Mouse (Mus musculus) T-helper 17 cell (primary cell): ENCODE measurements at regions not wholly inside any gene's neighbourhood (a gene's known extent, or its start where the extent isn't known, plus 50 kb on each side); places are given as distances from the start of the nearest gene placed in this dataset.

Experiments used
- in situ Hi-C, 2 experiments: fragments of 300-600 bp; cut with MboI, MseI; formaldehyde crosslinking; loops; 1 replicate in 1 of 2; 2 replicates in 1 of 2; pipeline ENCODE4 v1.15.1; 2025; ENCODE audit warnings: high pct_unique_total_duplicates in 2 of 2

DNA sequence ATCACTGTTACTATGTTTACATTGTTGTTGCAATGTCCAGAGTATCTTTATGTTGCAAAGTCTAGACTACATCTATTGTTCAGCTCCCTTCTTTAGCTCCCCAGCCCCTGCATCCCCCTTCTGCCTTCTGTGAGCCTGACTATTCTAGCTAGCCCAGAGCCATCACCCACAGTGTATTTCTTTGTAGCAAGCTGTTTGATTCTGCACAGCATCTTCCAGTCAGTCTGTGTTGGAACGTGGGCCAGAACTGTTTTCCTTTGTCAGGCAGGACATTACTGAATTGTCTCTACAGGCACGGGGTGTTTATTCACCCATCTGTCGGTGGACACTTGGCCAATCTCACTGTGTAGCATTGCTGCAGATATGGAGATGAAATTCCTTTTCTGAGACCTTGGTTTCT lies 295.4 kb upstream of the Trpc7 start:
- in situ Hi-C loops, result no loop called here

DNA sequence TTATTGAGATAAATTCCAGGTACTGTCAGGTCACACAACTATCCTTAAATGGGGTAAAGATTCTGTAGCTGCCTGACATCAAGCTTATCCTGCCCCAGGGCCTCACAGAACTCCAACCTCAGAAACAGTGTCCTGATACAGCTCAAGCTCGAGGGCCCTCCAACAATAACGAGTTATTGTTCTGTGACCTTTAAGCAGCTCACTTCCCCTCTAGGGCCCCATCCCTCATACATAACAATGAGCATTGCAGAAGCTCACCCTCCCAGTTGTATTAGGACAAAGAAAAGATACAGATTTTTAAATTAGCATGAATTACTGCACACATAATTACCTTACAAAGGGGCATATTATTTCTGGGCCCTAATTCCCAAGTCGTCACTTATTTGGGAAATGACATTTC lies 293.5 kb upstream of the Trpc7 start:
- in situ Hi-C loops, result no loop called here

DNA sequence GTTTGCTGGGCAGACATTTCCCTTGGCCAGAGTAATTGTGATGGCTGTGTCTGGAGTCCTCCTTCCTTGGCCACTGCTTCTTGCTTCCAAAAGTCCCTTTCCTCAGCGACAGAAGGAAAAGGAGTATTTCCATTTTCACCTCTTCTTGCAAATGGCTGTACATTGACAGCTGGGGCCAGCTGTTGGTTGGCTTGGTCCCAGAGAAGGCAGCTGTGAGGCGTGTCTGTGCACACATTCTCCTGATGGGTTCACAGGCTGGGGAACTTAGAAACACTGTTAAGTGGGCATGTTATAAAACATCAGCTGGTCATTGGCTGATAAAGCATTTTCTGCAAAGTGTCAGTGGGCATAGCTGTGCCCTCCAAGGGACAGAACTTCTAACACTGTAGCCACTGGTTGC lies 290.4 kb upstream of the Trpc7 start:
- in situ Hi-C loops, result no loop called here

DNA sequence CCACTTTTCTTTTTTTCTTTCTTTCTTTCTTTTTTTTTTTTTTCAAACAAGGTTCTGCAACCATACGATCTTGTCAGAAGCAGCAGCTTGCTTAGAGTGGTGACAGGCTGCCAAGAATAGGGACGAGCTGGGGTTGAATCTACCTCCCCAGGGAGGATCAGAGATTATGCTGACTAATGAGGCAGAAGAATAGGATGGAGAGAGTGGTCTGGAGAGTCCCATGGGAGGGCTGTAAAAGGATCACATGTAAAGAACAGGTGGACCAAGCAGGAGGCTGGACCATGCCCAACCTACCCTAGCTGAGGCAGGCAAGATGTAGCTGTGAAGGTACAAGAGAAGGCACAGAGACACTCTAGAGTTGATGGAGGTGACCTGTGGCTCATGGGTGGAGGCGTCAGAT lies 274.4 kb upstream of the Trpc7 start:
- in situ Hi-C loops, result no loop called here

DNA sequence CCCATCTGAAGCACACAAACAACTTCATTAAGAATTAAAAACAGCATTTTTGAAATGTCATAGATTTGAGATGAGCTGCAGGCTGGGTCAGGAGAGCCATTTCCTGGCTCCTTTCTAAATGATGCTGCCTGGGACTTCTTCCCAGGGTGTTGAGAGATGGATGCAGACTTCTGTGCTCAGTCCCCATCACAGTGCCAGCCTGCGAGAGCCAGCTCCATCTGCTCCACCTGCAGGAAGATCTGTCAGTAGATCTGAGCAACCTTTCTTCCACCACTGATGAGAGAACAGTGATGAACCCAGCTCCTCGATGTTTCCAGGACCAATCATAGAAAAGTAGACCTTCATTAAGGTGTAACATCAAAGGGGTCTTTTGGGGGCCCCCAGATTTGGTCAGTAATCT lies 273.8 kb upstream of the Trpc7 start:
- in situ Hi-C loops, result no loop called here

DNA sequence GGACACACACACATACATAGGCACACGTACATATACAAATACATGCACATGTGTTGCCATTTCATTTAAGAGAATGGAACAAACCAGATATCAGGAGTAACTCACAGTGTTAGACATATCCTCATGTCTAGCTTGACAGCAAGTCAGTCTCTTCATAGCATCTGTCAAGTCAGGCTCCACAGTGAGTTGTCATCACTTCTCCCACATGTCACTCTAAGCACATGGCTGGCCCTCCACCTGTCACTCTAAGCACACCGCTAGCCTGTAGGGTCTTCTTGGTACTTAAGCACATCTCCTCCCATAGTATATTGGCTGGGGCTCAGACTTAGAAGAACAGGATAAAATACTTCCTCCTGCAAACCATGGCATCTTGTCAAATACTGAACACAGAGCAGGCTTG lies 269.6 kb upstream of the Trpc7 start:
- in situ Hi-C loops, result no loop called here

DNA sequence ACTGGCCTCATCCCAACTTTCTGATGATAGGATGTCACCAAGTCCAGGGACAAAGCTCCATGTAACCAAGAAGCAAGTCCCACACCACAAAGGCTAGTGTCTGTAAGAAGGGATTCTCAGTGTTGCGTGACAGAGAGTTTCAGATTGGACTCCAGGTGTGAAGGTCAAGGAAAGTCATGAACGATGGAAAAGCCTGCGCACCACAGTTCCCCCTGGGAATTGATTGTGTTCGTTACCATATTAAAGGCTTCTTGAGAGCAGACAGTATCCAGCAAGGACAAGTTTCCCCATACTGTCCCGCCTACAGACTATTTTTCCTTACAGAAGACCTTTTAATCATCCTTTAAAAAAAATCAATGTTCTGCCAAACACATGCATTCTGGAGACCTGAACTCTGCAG lies 257.0 kb upstream of the Trpc7 start:
- in situ Hi-C loops, result loop anchor here in 1 of 2 experiments (10.0 kb wide), 1 partner anchor 1182 kb away; no protein-coding TSS in a partner anchor

DNA sequence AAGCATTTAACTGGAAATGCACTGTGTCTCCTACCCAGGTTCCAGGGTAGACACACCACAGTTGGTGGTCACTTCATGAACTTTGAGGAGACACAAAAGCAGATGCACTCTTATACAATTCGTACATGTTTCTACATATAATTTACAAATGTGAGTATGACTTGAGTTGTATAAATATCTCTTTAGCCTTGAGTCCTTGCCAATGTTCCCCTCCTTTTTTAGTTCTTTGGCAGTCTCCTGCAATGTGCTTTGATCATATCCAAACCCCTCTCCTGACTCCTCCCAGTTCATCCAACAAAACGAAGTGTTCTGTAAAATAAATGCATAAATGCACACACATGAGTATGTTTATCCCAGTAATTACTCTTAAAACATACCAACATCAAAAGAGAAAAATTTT lies 251.8 kb upstream of the Trpc7 start:
- in situ Hi-C loops, result no loop called here

DNA sequence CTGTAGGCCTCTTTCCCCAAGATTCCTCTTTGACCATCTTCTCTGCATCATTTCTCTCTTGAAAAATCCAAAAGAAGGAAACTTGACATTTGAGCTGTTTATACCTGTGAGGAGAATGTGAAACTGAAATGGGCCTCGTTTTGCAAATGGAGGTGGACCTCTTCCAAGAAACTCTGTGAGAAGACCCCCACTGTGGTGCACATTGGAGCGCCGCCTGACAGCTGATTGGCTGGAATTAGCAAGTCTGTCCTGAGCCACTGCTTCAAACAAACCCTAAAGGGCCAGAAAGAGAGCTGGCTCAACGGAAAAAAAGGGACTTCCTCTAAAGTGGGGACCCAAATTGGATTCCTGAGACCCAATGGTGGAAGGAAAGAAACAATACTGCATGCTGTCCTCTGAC lies 250.9 kb upstream of the Trpc7 start:
- in situ Hi-C loops, result no loop called here

DNA sequence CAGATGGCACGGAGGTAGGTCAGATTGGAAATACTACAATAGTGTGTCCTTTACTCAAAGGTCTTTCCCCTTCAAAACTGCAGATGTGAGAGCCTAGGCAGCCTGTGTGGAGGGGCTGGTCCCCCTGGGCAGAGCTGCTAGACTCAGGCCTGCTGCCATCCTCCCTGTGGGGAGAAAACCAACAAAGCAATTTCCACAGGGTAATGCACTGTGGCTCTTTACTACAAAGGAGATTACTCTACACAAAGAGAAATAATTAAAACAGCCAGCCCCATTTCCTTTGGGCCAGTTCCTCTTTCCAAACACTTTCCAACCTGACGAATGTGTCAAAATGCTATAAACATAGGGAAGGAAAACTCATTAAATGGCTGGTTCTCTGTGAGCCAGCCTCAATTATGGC lies 250.0 kb upstream of the Trpc7 start:
- in situ Hi-C loops, result no loop called here

DNA sequence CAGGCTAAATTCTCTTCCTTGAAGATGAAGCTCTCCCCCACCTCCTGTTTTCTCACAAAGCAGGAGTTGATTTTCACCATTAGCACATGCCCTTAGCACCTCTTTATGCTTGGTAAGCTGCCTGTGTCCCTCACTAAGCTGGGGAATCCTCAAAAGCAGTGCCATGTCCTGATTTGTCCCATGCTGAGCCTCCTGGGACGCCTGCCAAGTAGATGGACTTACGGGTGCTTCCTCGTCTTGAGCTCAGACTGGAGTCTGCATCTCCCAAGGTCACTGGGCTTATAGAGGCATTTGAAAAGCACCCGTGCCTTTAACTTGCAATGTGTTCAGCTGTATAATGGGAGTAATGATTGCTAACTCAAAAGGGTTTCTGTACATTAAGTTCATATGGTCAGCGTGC lies 247.1 kb upstream of the Trpc7 start:
- in situ Hi-C loops, result no loop called here

DNA sequence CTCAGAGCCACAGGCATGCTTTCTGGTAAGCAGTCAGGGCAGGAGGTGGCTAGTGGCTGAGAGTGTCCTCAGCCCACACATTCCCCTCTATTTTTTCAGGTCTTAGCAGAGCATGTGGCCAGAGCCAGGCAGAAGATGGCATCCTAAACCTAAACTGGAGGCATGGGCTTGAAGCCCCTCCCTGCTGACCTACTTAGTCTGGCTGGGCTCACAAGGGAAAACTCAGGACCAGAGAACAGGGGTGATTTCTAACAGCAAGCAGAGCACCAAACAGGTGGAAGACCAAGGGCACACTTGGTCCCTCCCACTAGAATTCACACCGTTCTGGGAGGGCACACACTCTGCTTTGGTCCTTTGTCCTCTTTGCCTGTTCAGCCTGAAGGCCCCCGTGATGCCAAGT lies 246.6 kb upstream of the Trpc7 start:
- in situ Hi-C loops, result no loop called here

DNA sequence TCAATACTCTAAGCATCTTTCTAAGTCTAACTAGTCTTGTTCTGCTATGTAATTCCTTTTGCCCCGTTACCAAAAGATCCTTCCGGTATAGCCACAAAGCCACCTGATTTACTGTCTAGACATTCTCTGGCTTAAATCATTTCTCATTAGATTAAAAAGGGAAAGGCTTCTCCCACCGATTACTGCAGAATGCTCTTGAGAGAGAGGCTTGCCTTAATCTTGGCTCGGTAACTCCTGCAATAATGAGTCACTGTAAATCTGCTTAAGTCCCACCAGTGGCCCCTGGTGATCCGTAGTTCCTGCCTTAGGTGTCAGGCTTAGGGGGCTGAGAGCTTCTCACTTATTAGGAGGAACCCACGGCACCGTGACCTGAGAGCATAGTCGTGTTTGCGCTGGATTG lies 220.1 kb upstream of the Trpc7 start:
- in situ Hi-C loops, result no loop called here

DNA sequence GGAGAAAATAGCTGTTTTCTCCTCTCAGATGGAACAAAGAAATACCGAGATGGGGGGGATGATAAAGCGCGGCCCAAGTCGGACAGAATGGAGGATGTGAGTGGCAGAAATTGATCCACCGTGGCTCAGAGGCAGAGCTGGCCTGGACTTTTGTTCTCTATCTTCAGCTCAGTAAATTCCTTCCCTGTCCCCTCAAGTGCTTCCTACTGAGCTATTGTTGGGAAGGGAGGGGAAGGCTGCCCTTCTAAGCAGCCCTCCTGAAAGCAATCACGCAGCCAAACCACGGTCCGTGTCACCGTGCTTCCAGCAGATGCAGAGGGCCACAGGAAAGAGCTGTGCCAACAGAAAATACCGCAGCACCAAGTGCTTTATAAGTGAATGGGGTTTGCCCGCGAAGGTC lies 212.2 kb upstream of the Trpc7 start:
- in situ Hi-C loops, result no loop called here

DNA sequence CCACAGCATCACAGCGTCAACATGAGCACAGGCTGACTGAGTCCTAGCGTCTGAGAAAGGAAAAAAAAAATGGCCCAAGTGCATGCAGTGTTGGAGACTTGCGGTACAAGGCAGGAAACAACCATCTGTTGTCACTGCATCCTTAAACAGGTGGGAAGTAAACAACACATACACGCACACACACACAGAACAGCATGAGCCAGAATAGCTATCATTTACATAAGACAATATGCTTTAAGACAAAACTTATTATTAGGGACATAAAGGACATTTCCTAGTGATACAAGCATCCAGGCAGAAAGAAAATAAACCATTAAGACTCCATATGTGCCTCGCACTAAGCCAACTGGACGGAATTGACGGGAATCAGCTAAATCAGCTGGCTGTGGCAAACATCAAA lies 203.8 kb upstream of the Trpc7 start:
- in situ Hi-C loops, result no loop called here

DNA sequence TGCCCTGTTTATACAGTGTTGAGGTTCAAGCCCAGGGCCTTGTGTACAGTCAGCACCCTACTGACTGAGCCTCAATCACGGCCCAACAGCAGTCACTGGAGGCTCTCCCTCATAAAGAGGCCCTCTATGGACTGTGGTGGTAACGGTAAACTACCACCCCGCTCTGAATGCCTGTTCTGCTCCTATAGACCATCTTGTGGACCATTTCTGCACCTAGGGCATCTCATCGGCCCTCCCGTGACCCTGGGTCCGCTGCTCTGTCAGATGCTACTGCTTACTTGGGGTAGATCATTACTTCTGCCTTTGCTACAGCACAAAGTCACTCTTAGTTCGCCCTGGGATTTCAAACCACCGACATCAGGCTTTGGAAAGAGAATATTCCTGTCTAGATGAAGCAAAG lies 196.1 kb upstream of the Trpc7 start:
- in situ Hi-C loops, result no loop called here

DNA sequence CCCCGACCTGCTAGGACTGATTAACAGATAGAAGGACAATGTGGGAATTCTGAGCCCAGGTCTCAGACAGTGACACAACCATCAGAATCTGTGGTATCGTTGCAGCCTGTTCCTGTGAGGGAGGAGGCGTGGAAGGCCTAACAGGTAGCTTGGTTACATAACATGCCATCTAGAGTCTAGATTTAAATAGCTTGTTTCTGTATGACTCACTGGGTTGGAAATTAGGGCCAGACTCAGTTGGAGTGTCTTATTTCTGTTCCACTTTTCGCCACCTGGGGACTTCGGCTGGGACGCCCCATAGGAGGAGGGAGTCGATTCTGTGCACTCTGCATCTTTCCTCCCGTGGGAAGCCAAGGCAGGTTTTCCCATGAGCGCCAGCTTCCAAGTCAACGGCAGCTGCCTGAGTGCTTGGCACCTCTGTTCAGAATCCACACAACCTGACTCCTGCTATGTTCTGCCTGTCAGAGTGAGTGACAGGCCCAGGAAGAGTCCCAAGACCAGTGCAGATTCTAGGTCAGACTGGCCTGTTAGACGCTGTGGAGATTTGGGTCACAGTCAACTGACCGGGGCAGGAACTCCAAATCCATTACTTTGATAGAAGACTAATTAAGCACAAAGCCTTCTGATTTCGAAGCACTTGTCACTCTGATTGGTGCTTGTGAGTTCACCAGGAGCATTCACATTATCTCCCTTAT lies 193.7 kb upstream of the Trpc7 start:
- in situ Hi-C loops, result no loop called here

DNA sequence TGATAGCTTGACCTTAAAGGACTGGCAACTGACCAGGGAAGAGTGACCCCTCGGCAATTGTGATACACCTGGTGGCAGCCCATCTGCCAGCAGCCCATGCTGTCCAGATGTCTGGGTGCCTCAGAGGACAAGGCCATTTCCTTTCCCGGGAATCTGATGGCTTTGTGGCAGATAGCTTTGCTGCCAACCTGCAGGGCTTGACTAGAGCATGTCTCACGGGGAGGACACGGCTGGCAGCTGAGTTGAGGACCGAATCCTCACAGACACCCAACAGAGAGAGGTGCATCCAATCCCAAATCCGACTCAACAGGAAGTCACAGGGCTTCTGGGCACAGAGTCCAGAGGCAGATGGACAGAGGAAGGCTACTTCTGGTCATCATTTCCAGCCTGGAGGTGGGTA lies 192.2 kb upstream of the Trpc7 start:
- in situ Hi-C loops, result no loop called here

DNA sequence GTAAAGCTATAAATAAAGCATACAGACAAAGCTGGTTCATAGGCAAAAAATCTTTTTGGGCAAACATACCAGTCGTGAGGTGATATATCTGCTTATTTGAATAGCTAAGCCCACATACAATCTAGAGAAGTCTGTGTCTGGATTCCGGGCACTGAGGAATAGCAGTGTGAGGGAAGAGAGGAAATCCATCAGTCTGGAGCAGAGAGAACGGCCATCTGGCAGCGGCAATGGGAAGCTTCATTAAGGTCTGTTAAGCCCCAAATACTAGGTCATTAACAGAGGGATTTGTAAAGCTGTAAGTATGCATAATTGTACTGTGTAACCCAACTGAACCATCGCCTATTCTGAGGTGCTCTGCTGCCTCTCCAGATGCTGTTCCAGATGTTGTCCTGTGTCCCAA lies 191.6 kb upstream of the Trpc7 start:
- in situ Hi-C loops, result no loop called here

DNA sequence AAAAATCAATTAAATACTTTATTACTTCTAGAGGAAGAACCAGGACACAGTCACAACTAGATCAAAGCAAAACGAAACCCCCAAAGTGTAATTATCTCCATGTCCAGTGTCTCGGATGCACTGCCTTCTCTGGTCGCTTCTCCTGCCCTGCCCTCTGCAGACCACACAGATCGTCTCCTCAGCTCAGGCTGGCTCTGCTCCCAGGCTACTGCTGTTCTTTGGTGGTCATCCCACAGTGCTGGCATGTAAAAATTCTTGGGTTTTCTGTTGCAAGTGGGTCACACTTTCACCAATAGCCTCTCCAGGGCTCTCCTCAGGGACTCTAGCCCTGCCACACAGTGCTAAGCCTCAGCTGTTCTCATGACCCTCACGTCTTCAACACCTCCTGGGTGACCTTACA lies 188.0 kb upstream of the Trpc7 start:
- in situ Hi-C loops, result no loop called here

DNA sequence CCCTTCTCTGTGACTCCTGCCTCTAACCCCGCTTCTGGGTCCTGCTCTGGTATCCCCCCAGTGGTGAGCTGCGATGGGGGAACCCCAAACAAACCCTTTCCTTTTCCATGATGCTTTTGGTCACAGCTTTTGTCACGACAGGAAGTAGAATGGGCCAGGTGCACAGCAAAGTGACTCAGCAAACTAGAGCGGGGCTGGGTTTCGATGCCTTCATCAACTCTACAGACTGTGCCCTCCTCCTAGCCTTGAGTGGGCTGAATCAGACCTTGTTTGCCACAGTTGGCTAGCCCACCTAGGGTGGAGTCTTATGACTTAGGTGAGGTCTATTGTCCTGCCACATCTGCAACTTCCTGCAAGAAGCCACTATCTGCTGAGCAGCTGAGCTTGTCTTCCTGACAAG lies 174.7 kb upstream of the Trpc7 start:
- in situ Hi-C loops, result loop anchor here in 1 of 2 experiments (10.0 kb wide), 1 partner anchor 746 kb away; no protein-coding TSS in a partner anchor

DNA sequence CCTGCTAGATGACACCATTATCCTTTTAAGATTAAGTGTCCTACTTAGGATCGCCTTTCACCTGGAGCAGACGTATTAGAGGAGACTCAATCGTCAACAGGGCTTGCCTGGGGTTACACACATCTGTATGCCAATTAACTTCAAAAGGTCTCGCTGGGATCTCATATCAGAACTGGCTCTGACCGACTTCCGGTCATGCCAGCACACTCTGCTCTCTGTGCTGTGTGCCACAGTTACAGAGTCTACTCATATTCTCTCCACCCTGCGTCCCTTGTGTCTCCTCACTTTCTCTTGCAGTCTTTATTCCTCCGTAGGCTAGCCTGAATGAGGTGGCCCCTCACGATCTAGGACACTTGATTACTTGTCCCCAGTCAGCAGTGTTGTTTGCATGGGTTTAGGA lies 165.9 kb upstream of the Trpc7 start:
- in situ Hi-C loops, result no loop called here

DNA sequence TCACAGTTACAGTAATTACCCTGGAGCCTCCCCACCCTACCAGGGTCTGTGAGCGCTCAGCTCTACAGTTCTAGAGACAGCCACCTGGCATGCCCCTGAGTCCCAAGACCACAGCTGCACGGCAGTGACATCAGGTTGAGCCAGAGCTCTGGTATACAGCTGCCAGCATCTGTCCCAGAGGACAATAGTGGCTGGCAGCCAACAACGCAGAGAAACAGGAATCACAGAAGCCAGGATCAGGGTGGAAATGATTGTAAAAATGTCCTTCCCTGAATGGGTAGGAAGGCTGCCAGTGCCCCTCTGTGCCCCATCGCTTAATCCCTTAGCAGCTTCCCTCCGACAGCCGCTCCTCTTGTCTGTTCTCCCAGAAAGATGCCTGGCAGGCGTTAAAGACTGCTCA lies 165.3 kb upstream of the Trpc7 start:
- in situ Hi-C loops, result no loop called here

DNA sequence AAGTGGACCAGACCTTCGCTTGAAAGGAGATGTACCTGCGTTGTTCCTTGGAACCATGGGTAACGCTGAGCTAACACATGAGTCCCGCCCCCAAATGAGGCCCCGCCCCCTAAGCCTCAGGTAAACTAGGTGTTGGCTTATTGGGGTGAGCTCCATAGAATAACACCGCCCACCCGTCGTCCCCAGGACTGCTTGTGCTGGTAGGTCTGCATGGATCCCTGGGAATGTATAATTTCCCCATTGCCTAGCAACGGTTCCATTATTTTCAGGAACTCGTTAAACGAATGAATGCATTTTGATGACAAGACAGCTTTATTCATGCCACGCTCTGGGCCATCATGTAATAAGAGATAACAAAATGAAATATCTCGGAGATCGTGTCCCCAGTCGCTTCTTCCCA lies 161.0 kb upstream of the Trpc7 start:
- in situ Hi-C loops, result no loop called here
